Mouse (Mus musculus): Measurements from ENCODE around the gene Mrps23. TPM values are rescaled to one million over a fixed set of nuclear protein-coding genes. Genes with fewer than 3 reads are reported as not detected.

Mrps23 gene
- polyA plus RNA-seq (2015; fragmentation: Nextera tagmentation; extraction: Ambion mirVana), result 54.7 and 55.4 TPM in 2 replicates

- no peaks in the 10 kb centered on the region for H3K27me3 ChIP-seq (ENCODE audit: control insufficient read depth, insufficient read depth, low read length)
- H3K36me3 ChIP-seq (ENCODE audit: control insufficient read depth, insufficient read depth, low read length), result no peaks in the 10 kb centered on the region
- ATAC-seq (ENCODE audit: low FRiP score, low TSS enrichment), result peak; percentile 96
- under 1% methylated on average over 51 of the region's 51 CpGs for WGBS
- peak within 1 kb of the TSS; percentile 90 for H3K9ac ChIP-seq (ENCODE audit: low read length)
- peak; percentile 71 for TF ChIP-seq CTCF (IDR thresholded peaks at IDR 0.05; ENCODE audit: low read depth)
- TF ChIP-seq EP300 (optimal IDR thresholded peaks at IDR 0.05), result peak; percentile 77
- no peaks in the 10 kb centered on the region for H3K9me3 ChIP-seq (ENCODE audit: control insufficient read depth, low read length)
- DNase-seq (ENCODE audit: low spot score), result peak; percentile 95
- peak within 1 kb of the TSS; percentile 83 for H3K4me3 ChIP-seq (ENCODE audit: low read depth, low read length)
- peaks cover 4% of the 10 kb centered on the region for H3K4me1 ChIP-seq (replicated peaks; ENCODE audit: control insufficient read depth, insufficient read depth)
- peak within 1 kb of the TSS; percentile 66 for H3K4me2 ChIP-seq (replicated peaks; ENCODE audit: low read depth)
- H3K27ac ChIP-seq (replicated peaks), result peak within 1 kb of the TSS; percentile 94
Observed at GRCm38 (mm10) chr11:88203712-88204532, at the start of gene Mrps23. Gene Mrps23 (plus strand): TSS chr11:88204388.

GRCm38 (mm10) chr11:88154500-88154899 lies 49.7 kb upstream of the Mrps23 start:
- DNase-seq (ENCODE audit: low spot score) (no peak), ATAC-seq (ENCODE audit: low FRiP score, low TSS enrichment) (no peak)
- no peak overlapping the region for H3K9ac ChIP-seq (ENCODE audit: low read length)
- H3K4me2 ChIP-seq (replicated peaks; ENCODE audit: low read depth), result no peak overlapping the region
- no peaks in the 10 kb centered on the region for H3K9me3 ChIP-seq (ENCODE audit: control insufficient read depth, low read length)
- H3K36me3 ChIP-seq (ENCODE audit: control insufficient read depth, insufficient read depth, low read length), result no peaks in the 10 kb centered on the region
- no peaks in the 10 kb centered on the region for H3K27me3 ChIP-seq (ENCODE audit: control insufficient read depth, insufficient read depth, low read length)
- H3K4me3 ChIP-seq (ENCODE audit: low read depth, low read length), result no peak overlapping the region
- peaks cover 33% of the 10 kb centered on the region for H3K4me1 ChIP-seq (replicated peaks; ENCODE audit: control insufficient read depth, insufficient read depth)
- 36% methylated on average over 8 of the region's 8 CpGs for WGBS
- TF ChIP-seq CTCF (IDR thresholded peaks at IDR 0.05; ENCODE audit: low read depth) (no peak), EP300 (optimal IDR thresholded peaks at IDR 0.05) (no peak)
- H3K27ac ChIP-seq (replicated peaks), result peak overlapping the region; percentile 84

- Histone ChIP-seq H3K4me1 (replicated peaks; ENCODE audit: control insufficient read depth, insufficient read depth) (peaks cover 38% of the 10 kb centered on the region), H3K4me2 (replicated peaks; ENCODE audit: low read depth) (no peak overlapping the region), H3K4me3 (ENCODE audit: low read depth, low read length) (no peak overlapping the region), H3K9me3 (ENCODE audit: control insufficient read depth, low read length) (no peaks in the 10 kb centered on the region), H3K27ac (replicated peaks) (peak overlapping the region; percentile 66), H3K9ac (ENCODE audit: low read length) (no peak overlapping the region), H3K27me3 (ENCODE audit: control insufficient read depth, insufficient read depth, low read length) (no peaks in the 10 kb centered on the region), H3K36me3 (ENCODE audit: control insufficient read depth, insufficient read depth, low read length) (no peaks in the 10 kb centered on the region)
- no peak for DNase-seq (ENCODE audit: low spot score)
- WGBS, result 50% methylated on average over 3 of the region's 3 CpGs
- TF ChIP-seq EP300 (optimal IDR thresholded peaks at IDR 0.05) (no peak), CTCF (IDR thresholded peaks at IDR 0.05; ENCODE audit: low read depth) (no peak)
- ATAC-seq (ENCODE audit: low FRiP score, low TSS enrichment), result no peak
Observed at GRCm38 (mm10) chr11:88155451-88155850, 48.7 kb upstream of the Mrps23 start.

GRCm38 (mm10) chr11:88155998-88156397 lies 48.2 kb upstream of the Mrps23 start:
- DNase-seq (ENCODE audit: low spot score) (no peak), ATAC-seq (ENCODE audit: low FRiP score, low TSS enrichment) (no peak)
- 48% methylated on average over 8 of the region's 8 CpGs for WGBS
- TF ChIP-seq CTCF (IDR thresholded peaks at IDR 0.05; ENCODE audit: low read depth) (no peak), EP300 (optimal IDR thresholded peaks at IDR 0.05) (no peak)
- H3K9me3 ChIP-seq (ENCODE audit: control insufficient read depth, low read length), result no peaks in the 10 kb centered on the region
- H3K9ac ChIP-seq (ENCODE audit: low read length), result 0 out of 2 replicates have a peak overlapping the region, but pooled peaks have one; percentile 38
- no peak overlapping the region for H3K4me3 ChIP-seq (ENCODE audit: low read depth, low read length)
- peaks cover 40% of the 10 kb centered on the region for H3K4me1 ChIP-seq (replicated peaks; ENCODE audit: control insufficient read depth, insufficient read depth)
- no peak overlapping the region for H3K4me2 ChIP-seq (replicated peaks; ENCODE audit: low read depth)
- H3K36me3 ChIP-seq (ENCODE audit: control insufficient read depth, insufficient read depth, low read length), result no peaks in the 10 kb centered on the region
- H3K27me3 ChIP-seq (ENCODE audit: control insufficient read depth, insufficient read depth, low read length), result no peaks in the 10 kb centered on the region
- H3K27ac ChIP-seq (replicated peaks), result peak overlapping the region; percentile 66

GRCm38 (mm10) chr11:88156403-88156802 lies 47.8 kb upstream of the Mrps23 start:
- Histone ChIP-seq H3K36me3 (ENCODE audit: control insufficient read depth, insufficient read depth, low read length) (no peaks in the 10 kb centered on the region), H3K9me3 (ENCODE audit: control insufficient read depth, low read length) (no peaks in the 10 kb centered on the region), H3K9ac (ENCODE audit: low read length) (0 out of 2 replicates have a peak overlapping the region, but pooled peaks have one; percentile 38), H3K4me1 (replicated peaks; ENCODE audit: control insufficient read depth, insufficient read depth) (peaks cover 38% of the 10 kb centered on the region), H3K27ac (replicated peaks) (peak overlapping the region; percentile 66), H3K4me3 (ENCODE audit: low read depth, low read length) (no peak overlapping the region), H3K27me3 (ENCODE audit: control insufficient read depth, insufficient read depth, low read length) (no peaks in the 10 kb centered on the region), H3K4me2 (replicated peaks; ENCODE audit: low read depth) (no peak overlapping the region)
- WGBS, result 27% methylated on average over 2 of the region's 2 CpGs
- no peak for DNase-seq (ENCODE audit: low spot score)
- TF ChIP-seq EP300 (optimal IDR thresholded peaks at IDR 0.05) (no peak), CTCF (IDR thresholded peaks at IDR 0.05; ENCODE audit: low read depth) (no peak)
- no peak for ATAC-seq (ENCODE audit: low FRiP score, low TSS enrichment)

- 18% methylated on average over 5 of the region's 5 CpGs for WGBS
- TF ChIP-seq CTCF (IDR thresholded peaks at IDR 0.05; ENCODE audit: low read depth), result no peak
- TF ChIP-seq EP300 (optimal IDR thresholded peaks at IDR 0.05), result no peak
- Histone ChIP-seq H3K9ac (ENCODE audit: low read length) (0 out of 2 replicates have a peak overlapping the region, but pooled peaks have one; percentile 1), H3K4me1 (replicated peaks; ENCODE audit: control insufficient read depth, insufficient read depth) (peaks cover 32% of the 10 kb centered on the region), H3K4me3 (ENCODE audit: low read depth, low read length) (no peak overlapping the region), H3K4me2 (replicated peaks; ENCODE audit: low read depth) (0 out of 2 replicates have a peak overlapping the region, but pooled peaks have one; percentile 11), H3K27ac (replicated peaks) (peak overlapping the region; percentile 95), H3K27me3 (ENCODE audit: control insufficient read depth, insufficient read depth, low read length) (no peaks in the 10 kb centered on the region), H3K9me3 (ENCODE audit: control insufficient read depth, low read length) (no peaks in the 10 kb centered on the region), H3K36me3 (ENCODE audit: control insufficient read depth, insufficient read depth, low read length) (no peaks in the 10 kb centered on the region)
- peak; percentile 6; the same call in 1 of the 2 replicates for ATAC-seq (ENCODE audit: low FRiP score, low TSS enrichment)
- peak; percentile 64 for DNase-seq (ENCODE audit: low spot score)
Observed at GRCm38 (mm10) chr11:88158842-88159246, 45.3 kb upstream of the Mrps23 start.

Measured in stomach, postnatal 0 days (tissue).